Mouse (Mus musculus): ENCODE measurements around the gene Pnkd. TPM values are rescaled to one million over a fixed set of nuclear protein-coding genes. Genes with fewer than 3 reads are reported as not detected.

Gene Pnkd
- total and polyA plus RNA-seq, 2 experiments = 28.0 to 130 TPM

- Histone ChIP-seq H3K9ac (ENCODE audit: low read depth, low read length) (no peak overlapping the region), H3K27me3 (ENCODE audit: control insufficient read depth, insufficient read depth, low read length) (no peaks in the 10 kb centered on the region), H3K79me2 (ENCODE audit: control insufficient read depth, insufficient read depth, low read length) (peaks cover 55% of the 10 kb centered on the region; the same call in 1 of the 2 replicates), H3K36me3 (ENCODE audit: control insufficient read depth, insufficient read depth, low read length) (no peaks in the 10 kb centered on the region), H3K4me1 (ENCODE audit: control insufficient read depth, insufficient read depth, low read length) (peaks cover 27% of the 10 kb centered on the region), H3K27ac (replicated peaks; ENCODE audit: insufficient read depth, low read depth, low read length) (peak overlapping the region; percentile 12; the same call in 1 of the 2 replicates), H3K4me3 (ENCODE audit: insufficient read depth, low read depth, low read length) (no peak overlapping the region)
- TF ChIP-seq CTCF (IDR thresholded peaks at IDR 0.05; ENCODE audit: low read depth, low read length) (no peak), POLR2A (IDR thresholded peaks at IDR 0.05; ENCODE audit: extremely low read depth, insufficient read depth, low read length) (no peak)
- no peak for DNase-seq (ENCODE audit: extremely low read depth, low read depth, low spot score)
- WGBS = 64% methylated on average over 6 of the region's 6 CpGs
These were observed 15.8 kb downstream of the Pnkd start for GRCm38 (mm10) chr1:74300347-74301110.

- DNase-seq (ENCODE audit: extremely low read depth, low read depth, low spot score) = no peak
- Histone ChIP-seq H3K4me1 (ENCODE audit: control insufficient read depth, insufficient read depth, low read length) (peaks cover 24% of the 10 kb centered on the region), H3K36me3 (ENCODE audit: control insufficient read depth, insufficient read depth, low read length) (no peaks in the 10 kb centered on the region), H3K4me3 (ENCODE audit: insufficient read depth, low read depth, low read length) (no peak overlapping the region), H3K27ac (replicated peaks; ENCODE audit: insufficient read depth, low read depth, low read length) (no peak overlapping the region), H3K79me2 (ENCODE audit: control insufficient read depth, insufficient read depth, low read length) (peaks cover 53% of the 10 kb centered on the region; the same call in 1 of the 2 replicates), H3K27me3 (ENCODE audit: control insufficient read depth, insufficient read depth, low read length) (no peaks in the 10 kb centered on the region), H3K9ac (ENCODE audit: low read depth, low read length) (no peak overlapping the region)
- 89% methylated on average over 7 of the region's 7 CpGs for WGBS
- no peak for TF ChIP-seq CTCF (IDR thresholded peaks at IDR 0.05; ENCODE audit: low read depth, low read length)
- no peak for TF ChIP-seq POLR2A (IDR thresholded peaks at IDR 0.05; ENCODE audit: extremely low read depth, insufficient read depth, low read length)
These were observed 17.5 kb downstream of the Pnkd start for GRCm38 (mm10) chr1:74302229-74302628.

GRCm38 (mm10) chr1:74302835-74303234 lies 18.1 kb downstream of the Pnkd start:
- peaks cover 26% of the 10 kb centered on the region for H3K4me1 ChIP-seq (ENCODE audit: control insufficient read depth, insufficient read depth, low read length)
- TF ChIP-seq POLR2A (IDR thresholded peaks at IDR 0.05; ENCODE audit: extremely low read depth, insufficient read depth, low read length) = no peak
- TF ChIP-seq CTCF (IDR thresholded peaks at IDR 0.05; ENCODE audit: low read depth, low read length) = no peak
- no peak overlapping the region for H3K27ac ChIP-seq (replicated peaks; ENCODE audit: insufficient read depth, low read depth, low read length)
- H3K36me3 ChIP-seq (ENCODE audit: control insufficient read depth, insufficient read depth, low read length) = no peaks in the 10 kb centered on the region
- H3K4me3 ChIP-seq (ENCODE audit: insufficient read depth, low read depth, low read length) = no peak overlapping the region
- H3K9ac ChIP-seq (ENCODE audit: low read depth, low read length) = 0 out of 2 replicates have a peak overlapping the region, but pooled peaks have one; percentile 1
- WGBS = 64% methylated on average over 2 of the region's 2 CpGs
- no peak for DNase-seq (ENCODE audit: extremely low read depth, low read depth, low spot score)
- no peaks in the 10 kb centered on the region for H3K27me3 ChIP-seq (ENCODE audit: control insufficient read depth, insufficient read depth, low read length)
- peaks cover 48% of the 10 kb centered on the region; the same call in 1 of the 2 replicates for H3K79me2 ChIP-seq (ENCODE audit: control insufficient read depth, insufficient read depth, low read length)

- Histone ChIP-seq H3K27me3 (ENCODE audit: control insufficient read depth, insufficient read depth, low read length) (no peaks in the 10 kb centered on the region), H3K79me2 (ENCODE audit: control insufficient read depth, insufficient read depth, low read length) (peaks cover 40% of the 10 kb centered on the region; the same call in 1 of the 2 replicates), H3K9ac (ENCODE audit: low read depth, low read length) (peak overlapping the region; percentile 95), H3K4me1 (ENCODE audit: control insufficient read depth, insufficient read depth, low read length) (peaks cover 24% of the 10 kb centered on the region), H3K4me3 (ENCODE audit: insufficient read depth, low read depth, low read length) (peak overlapping the region; percentile 97), H3K27ac (replicated peaks; ENCODE audit: insufficient read depth, low read depth, low read length) (peak overlapping the region; percentile 98), H3K36me3 (ENCODE audit: control insufficient read depth, insufficient read depth, low read length) (no peaks in the 10 kb centered on the region)
- peak; percentile 49 for DNase-seq (ENCODE audit: extremely low read depth, low read depth, low spot score)
- TF ChIP-seq CTCF (IDR thresholded peaks at IDR 0.05; ENCODE audit: low read depth, low read length) (no peak), POLR2A (IDR thresholded peaks at IDR 0.05; ENCODE audit: extremely low read depth, insufficient read depth, low read length) (peak; percentile 68; the same call in 1 of the 2 replicates)
- WGBS = 1% methylated on average over 55 of the region's 56 CpGs
These were observed 19.0 kb downstream of the Pnkd start for GRCm38 (mm10) chr1:74303509-74304338.

GRCm38 (mm10) chr1:74304339-74304790 lies 19.6 kb downstream of the Pnkd start:
- TF ChIP-seq POLR2A (IDR thresholded peaks at IDR 0.05; ENCODE audit: extremely low read depth, insufficient read depth, low read length) = no peak
- TF ChIP-seq CTCF (IDR thresholded peaks at IDR 0.05; ENCODE audit: low read depth, low read length) = no peak

More at GRCm38 (mm10) chr1:74304339-74304790, 19.6 kb downstream of the Pnkd start:
- Histone ChIP-seq H3K27me3 (ENCODE audit: control insufficient read depth, insufficient read depth, low read length) (no peaks in the 10 kb centered on the region), H3K36me3 (ENCODE audit: control insufficient read depth, insufficient read depth, low read length) (no peaks in the 10 kb centered on the region), H3K27ac (replicated peaks; ENCODE audit: insufficient read depth, low read depth, low read length) (peak overlapping the region; percentile 98), H3K4me1 (ENCODE audit: control insufficient read depth, insufficient read depth, low read length) (peaks cover 24% of the 10 kb centered on the region), H3K9ac (ENCODE audit: low read depth, low read length) (peak overlapping the region; percentile 95), H3K4me3 (ENCODE audit: insufficient read depth, low read depth, low read length) (peak overlapping the region; percentile 97), H3K79me2 (ENCODE audit: control insufficient read depth, insufficient read depth, low read length) (peaks cover 36% of the 10 kb centered on the region; the same call in 1 of the 2 replicates)
- under 1% methylated on average over 12 of the region's 12 CpGs for WGBS
- DNase-seq (ENCODE audit: extremely low read depth, low read depth, low spot score) = peak; percentile 75
